Mouse (Mus musculus): ENCODE data around the gene Acp7. TPM values are rescaled to one million over a fixed set of nuclear protein-coding genes. Genes with fewer than 3 reads are reported as not detected.
"Not testable (repeated sequence)": the region's sequence is repeated elsewhere in the genome, so short reads cannot be mapped to it uniquely, and the experiment has no call there.

Gene Acp7
- total RNA-seq (2015) (not detected in 2 replicates), total RNA-seq (2017) (not detected in 2 replicates)

GRCm38 (mm10) chr7:28631073-28631472 is at the start of gene Acp7:
Gene Acp7 (minus strand): TSS chr7:28631332.
- ATAC-seq (replicated peaks; ENCODE audit: poor library complexity), result no peak

GRCm38 (mm10) chr7:28677624-28678023 is 46.5 kb upstream of the Acp7 start:
- no peak for ATAC-seq (replicated peaks; ENCODE audit: poor library complexity)

- ATAC-seq (replicated peaks; ENCODE audit: poor library complexity), result no peak
Measured at GRCm38 (mm10) chr7:28676811-28677541, 45.8 kb upstream of the Acp7 start.

- ATAC-seq (replicated peaks; ENCODE audit: poor library complexity), result no peak
Measured at GRCm38 (mm10) chr7:28675746-28676145, 44.6 kb upstream of the Acp7 start.

- no peak for ATAC-seq (replicated peaks; ENCODE audit: poor library complexity)
Measured at GRCm38 (mm10) chr7:28674994-28675393, 43.9 kb upstream of the Acp7 start.

GRCm38 (mm10) chr7:28672786-28673185 is 41.7 kb upstream of the Acp7 start:
- not testable (repeated sequence) for ATAC-seq (replicated peaks; ENCODE audit: poor library complexity)

- ATAC-seq (replicated peaks; ENCODE audit: poor library complexity), result no peak
Measured at GRCm38 (mm10) chr7:28672276-28672675, 41.1 kb upstream of the Acp7 start.

- peak; percentile 78 for ATAC-seq (replicated peaks; ENCODE audit: poor library complexity)
Measured at GRCm38 (mm10) chr7:28671172-28671571, 40.0 kb upstream of the Acp7 start.

- peak; percentile 72 for ATAC-seq (replicated peaks; ENCODE audit: poor library complexity)
Measured at GRCm38 (mm10) chr7:28665620-28666579, 34.8 kb upstream of the Acp7 start.

GRCm38 (mm10) chr7:28656430-28656829 is 25.3 kb upstream of the Acp7 start:
- ATAC-seq (replicated peaks; ENCODE audit: poor library complexity), result no peak

GRCm38 (mm10) chr7:28651157-28651556 is 20.0 kb upstream of the Acp7 start:
- no peak for ATAC-seq (replicated peaks; ENCODE audit: poor library complexity)

- 0 out of 2 replicates have a peak, but pooled peaks have one; percentile 23 for ATAC-seq (replicated peaks; ENCODE audit: poor library complexity)
Measured at GRCm38 (mm10) chr7:28647016-28647415, 15.9 kb upstream of the Acp7 start.

- peak; percentile 42 for ATAC-seq (replicated peaks; ENCODE audit: poor library complexity)
Measured at GRCm38 (mm10) chr7:28645947-28646475, 14.9 kb upstream of the Acp7 start.

GRCm38 (mm10) chr7:28645366-28645765 is 14.2 kb upstream of the Acp7 start:
- no peak for ATAC-seq (replicated peaks; ENCODE audit: poor library complexity)

GRCm38 (mm10) chr7:28641546-28641945 is 10.4 kb upstream of the Acp7 start:
- no peak for ATAC-seq (replicated peaks; ENCODE audit: poor library complexity)

GRCm38 (mm10) chr7:28637511-28637910 is 6.4 kb upstream of the Acp7 start:
- no peak for ATAC-seq (replicated peaks; ENCODE audit: poor library complexity)

- ATAC-seq (replicated peaks; ENCODE audit: poor library complexity), result no peak
Measured at GRCm38 (mm10) chr7:28634128-28634527, 3.0 kb upstream of the Acp7 start.

- no peak for ATAC-seq (replicated peaks; ENCODE audit: poor library complexity)
Measured at GRCm38 (mm10) chr7:28624791-28625190, 6.3 kb downstream of the Acp7 start.

GRCm38 (mm10) chr7:28619098-28619715 is 11.9 kb downstream of the Acp7 start:
- no peak for ATAC-seq (replicated peaks; ENCODE audit: poor library complexity)

- ATAC-seq (replicated peaks; ENCODE audit: poor library complexity), result no peak
Measured at GRCm38 (mm10) chr7:28605951-28606350, 25.2 kb downstream of the Acp7 start.

- ATAC-seq (replicated peaks; ENCODE audit: poor library complexity), result peak; percentile 44; the same call in 1 of the 2 replicates
Measured at GRCm38 (mm10) chr7:28603788-28604187, 27.3 kb downstream of the Acp7 start.
